Mouse (Mus musculus) urinary bladder, postnatal 4 days (tissue): ENCODE results near the gene Nav2.

Experiments
- DNase-seq, 2 experiments: peaks; one replicate each; pipeline ENCODE4 v3.0.0; 2021 to 2022; ENCODE audit warnings: low spot score in 2 of 2

Nav2 gene

DNA sequence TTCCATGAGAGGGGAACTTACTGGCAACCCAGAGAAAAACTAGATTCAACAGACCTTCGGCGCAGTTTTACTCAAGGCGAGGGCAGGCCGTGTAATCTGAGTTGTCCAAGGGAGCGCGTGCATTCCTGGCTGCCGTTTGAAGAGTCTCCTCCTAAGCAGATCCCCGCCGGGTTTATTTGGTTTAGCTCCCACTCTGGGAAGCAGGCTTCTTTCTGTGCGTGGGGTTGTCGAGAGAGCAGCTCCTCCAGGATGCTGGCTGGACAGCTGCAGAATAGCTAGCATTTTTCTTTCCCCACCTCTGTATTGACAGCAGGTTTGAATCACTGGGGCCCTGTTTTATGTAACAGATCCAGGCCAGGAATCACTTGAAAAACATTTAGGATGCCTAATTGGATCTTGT lies 529.4 kb downstream of the Nav2 start:
- DNase-seq, result peak in 1 of 2 experiments; percentile 35

- no peak for DNase-seq
These were observed 530.6 kb downstream of the Nav2 start for GRCm38 (mm10) chr7:49439136-49439535.

- DNase-seq, result no peak
These were observed 531.9 kb downstream of the Nav2 start for GRCm38 (mm10) chr7:49440333-49440969.

DNA sequence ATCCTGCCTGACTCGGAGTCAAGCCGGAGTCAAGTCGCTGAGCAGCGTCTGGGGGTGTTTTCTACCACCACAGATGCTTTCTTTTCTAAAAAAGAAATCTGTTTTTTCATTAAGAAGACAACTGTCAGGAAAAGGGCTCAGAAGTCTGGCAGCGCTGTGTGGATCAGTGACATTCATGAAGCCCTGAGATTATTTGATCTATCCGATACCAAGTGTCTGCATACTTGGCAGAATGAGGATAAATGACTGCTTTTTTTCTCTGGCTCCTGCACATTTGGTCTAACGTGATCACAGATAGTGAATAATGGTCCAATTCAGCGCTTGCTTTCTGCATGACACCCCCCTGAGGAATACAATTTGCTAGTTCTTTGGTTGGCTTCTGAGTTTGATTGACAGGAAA lies 533.7 kb downstream of the Nav2 start:
- DNase-seq, result no peak

DNA sequence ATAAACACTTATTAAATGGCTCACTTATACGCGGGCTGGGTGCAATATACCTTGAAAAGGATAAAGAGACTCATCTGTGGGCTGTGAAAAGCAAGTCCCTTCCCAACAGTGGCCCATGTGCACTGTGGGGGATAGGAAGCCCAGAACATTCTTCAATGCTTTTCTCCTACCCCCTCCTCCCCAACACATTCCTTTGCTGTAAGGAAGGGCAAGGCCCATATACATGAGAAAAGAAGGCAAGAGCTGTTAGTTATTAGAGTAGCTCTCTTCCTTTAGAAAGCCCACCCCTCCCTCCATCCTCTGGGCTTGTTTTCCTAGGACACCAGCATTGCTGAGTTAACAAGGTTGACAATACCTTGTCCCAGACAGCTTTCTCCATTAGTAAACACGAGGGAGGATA lies 540.1 kb downstream of the Nav2 start:
- no peak for DNase-seq

DNA sequence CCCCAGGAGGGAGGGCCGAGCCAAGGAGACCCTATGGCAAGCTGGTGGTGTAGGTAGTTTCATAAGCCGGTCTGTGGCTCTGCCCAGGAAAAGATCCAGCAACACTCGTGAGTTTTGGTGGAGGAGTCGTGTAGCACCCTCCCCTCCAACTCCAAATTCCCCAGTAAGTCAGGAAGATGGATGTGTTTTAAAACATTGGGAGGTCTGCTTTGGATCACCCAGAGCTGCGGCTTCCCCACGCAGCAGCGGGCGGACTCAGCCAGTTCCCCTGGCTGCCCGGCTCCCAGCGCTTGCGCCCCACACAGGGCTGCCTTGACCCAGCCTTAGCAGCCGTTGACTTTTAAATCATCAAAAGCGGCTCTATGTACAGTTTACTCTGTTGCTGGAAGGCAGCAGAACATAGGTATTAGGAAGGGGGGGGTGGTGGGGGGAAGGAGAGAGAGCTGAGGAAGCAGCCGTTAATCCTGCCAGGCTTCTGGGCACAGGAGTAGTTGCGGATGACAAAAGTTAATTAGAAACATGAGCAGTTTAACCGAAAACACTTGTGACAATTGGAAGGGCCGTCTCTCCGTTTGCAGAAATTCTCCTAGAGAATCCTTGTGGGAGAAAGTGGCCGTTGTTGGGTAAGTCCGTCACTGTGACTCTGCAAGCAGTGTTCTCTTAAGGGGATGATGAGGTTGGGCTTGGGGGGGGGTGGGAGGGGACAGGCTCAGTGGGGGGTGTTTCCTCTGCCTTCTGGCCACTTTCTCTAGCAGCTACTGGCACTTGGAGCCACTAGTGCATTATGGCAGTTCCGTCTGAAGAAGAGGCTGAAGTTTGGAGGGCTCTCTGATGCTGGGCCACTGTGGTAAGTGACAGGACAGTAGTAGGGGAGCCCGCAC lies 542.0 kb downstream of the Nav2 start:
- peak in 1 of 2 experiments; percentile 36 for DNase-seq

DNA sequence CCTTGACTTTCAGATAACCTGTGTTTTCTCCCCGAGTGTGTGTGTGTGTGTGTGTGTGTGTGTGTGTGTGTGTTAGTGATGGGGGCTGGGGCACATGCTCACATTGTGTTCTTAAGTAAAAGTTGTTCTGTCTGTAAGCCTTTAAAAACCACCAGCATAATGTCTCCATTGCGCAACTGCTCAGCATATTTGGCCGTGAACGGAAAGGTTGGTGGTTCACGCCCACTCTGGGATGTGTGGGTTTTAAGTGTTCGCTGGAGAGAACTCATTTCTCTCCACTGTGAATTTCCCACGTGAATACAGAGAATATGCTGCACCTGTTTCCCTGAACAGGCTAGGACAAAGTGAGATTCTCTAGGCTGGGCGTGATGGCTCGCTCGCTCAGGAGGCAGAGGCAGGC lies 542.7 kb downstream of the Nav2 start:
- DNase-seq, result no peak

- DNase-seq, result no peak
These were observed 543.8 kb downstream of the Nav2 start for GRCm38 (mm10) chr7:49452274-49452673.

GRCm38 (mm10) chr7:49454601-49455000 lies 546.1 kb downstream of the Nav2 start:
- DNase-seq, result no peak

- no peak for DNase-seq
These were observed 547.6 kb downstream of the Nav2 start for GRCm38 (mm10) chr7:49456148-49456547.

DNA sequence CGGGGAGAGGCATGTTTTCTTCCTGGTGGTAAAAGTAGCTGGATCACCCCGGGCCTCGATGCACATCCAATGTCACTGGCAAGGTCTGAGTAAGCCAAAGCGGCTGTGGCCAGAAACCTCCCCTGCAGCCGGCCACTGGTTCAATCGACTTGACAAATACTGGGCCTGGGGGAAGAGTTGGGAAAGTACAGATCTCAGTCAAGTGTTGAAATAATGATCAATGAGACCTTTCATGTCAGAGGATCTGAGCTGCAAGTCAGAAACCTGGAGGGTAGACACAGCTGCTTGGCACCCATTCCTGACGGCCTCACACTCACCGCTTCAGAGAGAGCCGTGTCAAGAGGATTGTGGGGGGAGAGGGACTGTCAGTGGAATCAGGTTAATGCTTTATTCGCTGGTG lies 548.9 kb downstream of the Nav2 start:
- no peak for DNase-seq

DNA sequence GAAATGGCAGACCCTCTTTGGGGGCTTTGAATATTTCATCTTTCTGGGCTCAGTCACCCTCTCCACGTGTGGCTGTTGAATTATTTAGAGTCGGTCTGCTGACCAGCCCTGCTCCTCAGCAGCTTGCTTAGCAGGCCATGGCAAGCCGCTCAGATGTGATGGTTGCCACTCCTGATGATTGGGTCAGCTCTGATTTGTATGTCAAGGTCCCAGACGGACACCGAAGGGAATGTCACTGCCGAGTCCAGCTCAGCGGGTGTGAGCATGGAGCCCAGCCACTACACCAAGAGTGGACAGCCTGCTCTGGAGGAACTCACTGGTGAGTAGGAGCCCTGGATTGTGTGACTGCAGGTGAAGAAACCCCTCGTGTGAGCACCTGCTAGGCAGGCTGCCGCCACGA lies 549.4 kb downstream of the Nav2 start:
- DNase-seq, result no peak

- DNase-seq, result no peak
These were observed 553.9 kb downstream of the Nav2 start for GRCm38 (mm10) chr7:49462328-49462811.

- DNase-seq, result no peak
These were observed 559.3 kb downstream of the Nav2 start for GRCm38 (mm10) chr7:49467861-49468260.

- no peak for DNase-seq
These were observed 560.1 kb downstream of the Nav2 start for GRCm38 (mm10) chr7:49468492-49469205.

- peak; percentile 39 to 78 for DNase-seq
These were observed 562.8 kb downstream of the Nav2 start for GRCm38 (mm10) chr7:49471278-49471677.

GRCm38 (mm10) chr7:49475282-49475681 lies 566.8 kb downstream of the Nav2 start:
- no peak for DNase-seq

- no peak for DNase-seq
These were observed 567.6 kb downstream of the Nav2 start for GRCm38 (mm10) chr7:49476163-49476562.

GRCm38 (mm10) chr7:49476666-49477065 lies 568.1 kb downstream of the Nav2 start:
- DNase-seq, result peak in 1 of 2 experiments; percentile 63

- no peak for DNase-seq
These were observed 568.8 kb downstream of the Nav2 start for GRCm38 (mm10) chr7:49477076-49477975.

- DNase-seq, result no peak
These were observed 569.4 kb downstream of the Nav2 start for GRCm38 (mm10) chr7:49477976-49478349.
